Mouse (Mus musculus) myocyte (in vitro differentiated cells): ENCODE data around the gene Ppm1n. TPM values are rescaled to one million over a fixed set of nuclear protein-coding genes. Genes with fewer than 3 reads are reported as not detected.

Source experiments
- H3K27me3 ChIP-seq: one replicate; pipeline ENCODE4 v1.6.1; 2011; ENCODE audit not compliant: control insufficient read depth, insufficient read depth, insufficient read length
- H3K36me3 ChIP-seq: one replicate; pipeline ENCODE4 v1.6.1; 2011; ENCODE audit not compliant: control insufficient read depth, insufficient read depth
- H3K4me2 ChIP-seq: one replicate; pipeline ENCODE4 v1.6.1; 2011; ENCODE audit warnings: low read depth, control low read depth
- H3K4me3 ChIP-seq: one replicate; pipeline ENCODE4 v1.5.1; 2011; ENCODE audit warnings: mild to moderate bottlenecking, control low read depth, moderate library complexity
- H3K79me2 ChIP-seq: one replicate; pipeline ENCODE4 v1.6.1; 2011; ENCODE audit not compliant: control insufficient read depth, insufficient read depth
- H3ac ChIP-seq: one replicate; pipeline ENCODE4 v1.6.1; 2011; ENCODE audit not compliant: control insufficient read depth, insufficient read length
- CEBPB ChIP-seq: IDR thresholded peaks from 2 replicates; pipeline ENCODE4 v1.6.1; 2011; ENCODE audit warnings: mild to moderate bottlenecking, moderate library complexity; ENCODE audit not compliant: poor library complexity, insufficient read depth, severe bottlenecking
- E2F4 ChIP-seq: IDR thresholded peaks from one replicate; pipeline ENCODE4 v1.6.1; 2011; ENCODE audit warnings: mild to moderate bottlenecking, control low read depth, moderate library complexity; ENCODE audit not compliant: insufficient read depth
- MAX ChIP-seq: IDR thresholded peaks from one replicate; pipeline ENCODE4 v1.6.1; 2011; ENCODE audit warnings: low read depth, mild to moderate bottlenecking, control low read depth
- MYOD1 ChIP-seq, 3 experiments: IDR thresholded peaks; one replicate each; pipeline ENCODE4 v1.6.1; 2011; ENCODE audit warnings: control low read depth in 2 of 3, low read depth in 2 of 3, mild to moderate bottlenecking in 2 of 3, moderate library complexity in 1 of 3; ENCODE audit not compliant: insufficient read length in 2 of 3, control insufficient read depth in 1 of 3
- MYOG ChIP-seq, 3 experiments: IDR thresholded peaks; one replicate each; pipeline ENCODE4 v1.6.1; 2011; ENCODE audit warnings: control low read depth in 2 of 3, low read depth in 2 of 3, mild to moderate bottlenecking in 2 of 3; ENCODE audit not compliant: insufficient read length in 2 of 3, control insufficient read depth in 1 of 3, insufficient read depth in 1 of 3
- POLR2A ChIP-seq: IDR thresholded peaks from one replicate; pipeline ENCODE4 v1.6.1; 2011; ENCODE audit warnings: low read depth, mild to moderate bottlenecking, control low read depth, moderate library complexity; ENCODE audit not compliant: insufficient read length
- POLR2AphosphoS2 ChIP-seq: IDR thresholded peaks from one replicate; pipeline ENCODE4 v1.6.1; 2011; ENCODE audit warnings: low read depth, control low read depth; ENCODE audit not compliant: insufficient read length
- REST ChIP-seq: IDR thresholded peaks from one replicate; pipeline ENCODE4 v1.6.1; 2011; ENCODE audit warnings: mild to moderate bottlenecking, control low read depth, moderate library complexity; ENCODE audit not compliant: insufficient read depth, insufficient read length
- SRF ChIP-seq: IDR thresholded peaks from one replicate; pipeline ENCODE4 v1.6.1; 2011; ENCODE audit warnings: low read depth; ENCODE audit not compliant: control insufficient read depth, insufficient read length
- TCF12 ChIP-seq: IDR thresholded peaks from one replicate; pipeline ENCODE4 v1.6.1; 2011; ENCODE audit warnings: mild to moderate bottlenecking, control low read depth; ENCODE audit not compliant: poor library complexity, insufficient read depth, severe bottlenecking
- TCF3 ChIP-seq: IDR thresholded peaks from one replicate; pipeline ENCODE4 v1.6.1; 2011; ENCODE audit warnings: low read depth, control low read depth; ENCODE audit not compliant: insufficient read length
- USF1 ChIP-seq: IDR thresholded peaks from one replicate; pipeline ENCODE4 v1.6.1; 2011; ENCODE audit warnings: low read depth, mild to moderate bottlenecking, control low read depth, moderate library complexity
- polyA plus RNA-seq: library from polyadenylated mRNA; unstranded; fragments of >200 nt; fragmentation: generic; extraction: Trizol; gene quantifications from one replicate; pipeline ENCODE4 v1.2.1, GENCODE M21; 2012; ENCODE audit warnings: missing spikeins

Gene Ppm1n
- polyA plus RNA-seq, 1 experiment = 0.42 TPM

DNA sequence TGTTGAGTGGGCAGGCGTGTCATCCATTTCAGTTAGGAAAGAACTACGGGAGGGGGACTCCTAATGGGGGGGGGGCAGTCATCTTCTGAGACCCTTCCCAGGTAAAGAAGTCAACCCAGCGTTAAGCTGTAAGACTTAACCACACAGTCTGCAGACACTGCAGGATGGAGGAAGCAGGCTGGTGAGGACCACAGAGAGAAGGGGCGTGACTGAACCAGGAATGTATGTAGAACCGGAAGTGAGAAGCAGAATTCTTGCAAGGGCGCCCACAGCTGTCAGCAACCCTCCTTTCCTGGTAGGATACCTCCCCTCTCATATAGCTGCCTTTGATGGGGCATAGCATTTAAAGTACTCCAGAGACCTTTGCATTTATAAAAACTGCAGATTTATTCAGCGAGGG lies 23.3 kb downstream of the Ppm1n start:
- no peak overlapping the region for H3K4me2 ChIP-seq
- no peak overlapping the region for H3ac ChIP-seq
- H3K4me3 ChIP-seq = no peak overlapping the region
- TF ChIP-seq TCF12 (no peak), SRF (no peak), E2F4 (no peak), POLR2AphosphoS2 (no peak), MAX (no peak), CEBPB (no peak), MYOG (IDR thresholded peaks at IDR 0.05; ENCODE audit: control insufficient read depth in 1 of 3, insufficient read depth in 1 of 3, insufficient read length in 2 of 3, low read depth in 2 of 3) (no peak), REST (no peak), TCF3 (no peak), MYOD1 (IDR thresholded peaks at IDR 0.05; ENCODE audit: control insufficient read depth in 1 of 3, insufficient read length in 2 of 3, low read depth in 2 of 3) (no peak), USF1 (no peak), POLR2A (no peak)
- H3K36me3 ChIP-seq = peaks cover 28% of the 10 kb centered on the region
- H3K27me3 ChIP-seq = no peaks in the 10 kb centered on the region
- H3K79me2 ChIP-seq = no peaks in the 10 kb centered on the region

- Histone ChIP-seq H3ac (no peak overlapping the region), H3K79me2 (no peaks in the 10 kb centered on the region), H3K27me3 (no peaks in the 10 kb centered on the region), H3K4me3 (no peak overlapping the region), H3K4me2 (no peak overlapping the region), H3K36me3 (peaks cover 26% of the 10 kb centered on the region)
- TF ChIP-seq POLR2A = peak; percentile 39
- peak in 1 of 3 experiments; percentile 3 for TF ChIP-seq MYOG (IDR thresholded peaks at IDR 0.05; ENCODE audit: control insufficient read depth in 1 of 3, insufficient read depth in 1 of 3, insufficient read length in 2 of 3, low read depth in 2 of 3)
- peak; percentile 79 for TF ChIP-seq POLR2AphosphoS2
- TF ChIP-seq MAX = no peak
- no peak for TF ChIP-seq E2F4
Measured at GRCm38 (mm10) chr7:19255395-19255794, 24.5 kb downstream of the Ppm1n start.

- TF ChIP-seq TCF3 (no peak), MYOD1 (IDR thresholded peaks at IDR 0.05; ENCODE audit: control insufficient read depth in 1 of 3, insufficient read length in 2 of 3, low read depth in 2 of 3) (peak in 1 of 3 experiments; percentile 9), REST (no peak), POLR2AphosphoS2 (peak; percentile 91), E2F4 (no peak), MAX (no peak), USF1 (no peak), MYOG (IDR thresholded peaks at IDR 0.05; ENCODE audit: control insufficient read depth in 1 of 3, insufficient read depth in 1 of 3, insufficient read length in 2 of 3, low read depth in 2 of 3) (peak in 1 of 3 experiments; percentile 66)
- H3K36me3 ChIP-seq = peaks cover 13% of the 10 kb centered on the region
- no peak overlapping the region for H3K4me2 ChIP-seq
- no peaks in the 10 kb centered on the region for H3K27me3 ChIP-seq
- H3K79me2 ChIP-seq = no peaks in the 10 kb centered on the region
- H3ac ChIP-seq = no peak overlapping the region
- H3K4me3 ChIP-seq = no peak overlapping the region
Measured at GRCm38 (mm10) chr7:19253437-19253836, 26.4 kb downstream of the Ppm1n start.

- Histone ChIP-seq H3K4me2 (no peak overlapping the region), H3K27me3 (no peaks in the 10 kb centered on the region), H3K36me3 (no peaks in the 10 kb centered on the region), H3K79me2 (no peaks in the 10 kb centered on the region), H3K4me3 (no peak overlapping the region), H3ac (no peak overlapping the region)
- TF ChIP-seq TCF3 (no peak), SRF (no peak), TCF12 (no peak), MYOG (IDR thresholded peaks at IDR 0.05; ENCODE audit: control insufficient read depth in 1 of 3, insufficient read depth in 1 of 3, insufficient read length in 2 of 3, low read depth in 2 of 3) (no peak), E2F4 (no peak), POLR2AphosphoS2 (no peak), REST (no peak), CEBPB (no peak), USF1 (no peak), MAX (no peak), MYOD1 (IDR thresholded peaks at IDR 0.05; ENCODE audit: control insufficient read depth in 1 of 3, insufficient read length in 2 of 3, low read depth in 2 of 3) (no peak), POLR2A (no peak)
Measured at GRCm38 (mm10) chr7:19252078-19252477, 27.8 kb downstream of the Ppm1n start.

DNA sequence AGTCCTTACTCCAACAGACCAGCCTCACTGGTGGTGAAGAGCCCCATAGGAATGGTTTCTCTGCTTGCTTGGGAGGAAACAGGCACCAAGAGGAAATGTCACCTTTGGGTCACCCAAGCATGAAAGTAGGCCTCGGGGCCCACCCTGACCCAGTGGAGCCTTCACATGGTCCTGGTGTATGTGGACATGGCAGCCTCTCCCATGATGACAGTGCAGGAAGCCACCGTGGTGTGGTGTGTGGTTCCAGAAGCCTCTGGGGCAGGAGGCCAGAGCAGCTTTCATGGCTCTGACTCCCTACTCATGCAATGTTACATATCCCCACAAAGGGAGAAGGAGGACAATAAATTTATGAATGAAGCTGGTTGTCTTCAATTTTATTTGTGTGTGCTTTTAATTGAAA lies 32.4 kb downstream of the Ppm1n start:
- Histone ChIP-seq H3K36me3 (no peaks in the 10 kb centered on the region), H3K4me3 (no peak overlapping the region), H3ac (no peak overlapping the region), H3K4me2 (no peak overlapping the region), H3K27me3 (no peaks in the 10 kb centered on the region), H3K79me2 (peaks cover 8% of the 10 kb centered on the region)
- TF ChIP-seq E2F4 (no peak), POLR2A (no peak), USF1 (no peak), TCF12 (no peak), SRF (no peak), POLR2AphosphoS2 (peak; percentile 53)
